Mouse (Mus musculus) forebrain, embryonic 10.5 days (tissue): ENCODE data around the gene Surf2. TPM values are rescaled to one million over a fixed set of nuclear protein-coding genes. Genes with fewer than 3 reads are reported as not detected.

ENCODE experiments used
- DNase-seq: peaks from one replicate; pipeline ENCODE4 v3.0.0-alpha.2; 2017; ENCODE audit warnings: low spot score; ENCODE audit errors: extremely low spot score
- H3K27ac ChIP-seq: fragments of 300-500 bp; sonication (generic); 2 replicates; pipeline ENCODE4 v1.5.1; 2016; ENCODE audit warnings: mild to moderate bottlenecking
- H3K27me3 ChIP-seq: fragments of 300-500 bp; sonication (generic); 2 replicates; pipeline ENCODE4 v1.6.1; 2016; ENCODE audit warnings: mild to moderate bottlenecking; ENCODE audit not compliant: poor library complexity, severe bottlenecking
- H3K36me3 ChIP-seq: fragments of 300-500 bp; sonication (generic); replicated peaks from 2 replicates; pipeline ENCODE4 v1.6.1; 2016; ENCODE audit warnings: mild to moderate bottlenecking, moderate library complexity
- H3K4me1 ChIP-seq: fragments of 300-500 bp; sonication (generic); 2 replicates; pipeline ENCODE4 v1.6.1; 2016
- H3K4me3 ChIP-seq: fragments of 300-500 bp; sonication (generic); 2 replicates; pipeline ENCODE4 v1.5.1; 2016; ENCODE audit warnings: mild to moderate bottlenecking, moderate library complexity
- H3K9me3 ChIP-seq: fragments of 300-500 bp; sonication (generic); 2 replicates; pipeline ENCODE4 v1.6.1; 2016; ENCODE audit warnings: mild to moderate bottlenecking, moderate library complexity
- WGBS: fragments of 180-500 bp; shearing (Covaris S2); methylation state at CpG from one replicate; pipeline ENCODE4 v1.1.7; 2016; 5-methylcytosine and 5-hydroxymethylcytosine counted together
- polyA plus RNA-seq: library from polyadenylated mRNA; unstranded; fragments of >200 nt; fragmentation: Nextera tagmentation; extraction: Ambion mirVana; gene quantifications from 2 replicates; pipeline ENCODE4 v1.2.1, GENCODE M21; 2016

Gene Surf2
- polyA plus RNA-seq, 1 experiment from 2014 or later = 55.1 TPM

GRCm38 (mm10) chr2:26952866-26953265 lies 36.7 kb downstream of the Surf2 start:
- H3K27ac ChIP-seq = no peak overlapping the region
- no peak for DNase-seq
- peaks cover 93% of the 10 kb centered on the region for H3K36me3 ChIP-seq
- no peaks in the 10 kb centered on the region for H3K9me3 ChIP-seq
- no peaks in the 10 kb centered on the region for H3K4me1 ChIP-seq
- 93% methylated on average over 8 of the region's 8 CpGs for WGBS
- no peaks in the 10 kb centered on the region for H3K27me3 ChIP-seq
- no peak overlapping the region for H3K4me3 ChIP-seq

DNA sequence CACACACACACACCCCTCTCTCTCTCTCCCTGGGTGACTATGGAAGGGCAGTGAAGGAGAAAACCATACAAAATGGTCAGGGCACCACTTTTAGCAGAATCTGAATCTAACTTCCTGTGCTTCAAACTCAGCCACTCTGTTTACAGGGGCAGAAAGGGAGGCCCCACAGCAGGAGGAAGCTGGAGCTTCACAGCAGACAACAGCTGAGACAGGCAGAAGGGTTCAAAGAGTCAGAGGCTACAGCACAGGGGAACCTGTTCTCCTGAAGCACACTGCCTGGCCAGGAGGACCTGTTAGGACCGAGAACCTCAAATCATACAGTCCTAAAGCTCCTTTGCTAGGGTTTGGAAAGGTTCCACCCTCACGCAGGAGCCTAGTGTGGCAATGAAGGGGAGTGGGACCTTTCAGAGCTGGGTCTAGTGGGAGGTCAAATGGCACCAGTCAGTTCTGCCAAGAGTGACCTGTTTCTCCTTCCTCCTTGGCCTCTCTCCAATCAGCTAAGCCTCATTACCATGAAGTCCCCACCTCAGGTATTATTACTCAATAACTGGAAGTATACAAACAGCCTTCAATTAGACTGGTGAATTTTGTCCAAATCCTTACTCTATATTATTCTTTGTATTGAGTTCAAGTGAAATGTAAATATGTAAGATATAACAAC lies 38.7 kb downstream of the Surf2 start:
- 91% methylated on average over 2 of the region's 2 CpGs for WGBS
- no peak overlapping the region for H3K4me3 ChIP-seq
- no peaks in the 10 kb centered on the region for H3K9me3 ChIP-seq
- H3K27ac ChIP-seq = no peak overlapping the region
- H3K4me1 ChIP-seq = no peaks in the 10 kb centered on the region
- peaks cover 96% of the 10 kb centered on the region for H3K36me3 ChIP-seq
- no peaks in the 10 kb centered on the region for H3K27me3 ChIP-seq
- DNase-seq = no peak

DNA sequence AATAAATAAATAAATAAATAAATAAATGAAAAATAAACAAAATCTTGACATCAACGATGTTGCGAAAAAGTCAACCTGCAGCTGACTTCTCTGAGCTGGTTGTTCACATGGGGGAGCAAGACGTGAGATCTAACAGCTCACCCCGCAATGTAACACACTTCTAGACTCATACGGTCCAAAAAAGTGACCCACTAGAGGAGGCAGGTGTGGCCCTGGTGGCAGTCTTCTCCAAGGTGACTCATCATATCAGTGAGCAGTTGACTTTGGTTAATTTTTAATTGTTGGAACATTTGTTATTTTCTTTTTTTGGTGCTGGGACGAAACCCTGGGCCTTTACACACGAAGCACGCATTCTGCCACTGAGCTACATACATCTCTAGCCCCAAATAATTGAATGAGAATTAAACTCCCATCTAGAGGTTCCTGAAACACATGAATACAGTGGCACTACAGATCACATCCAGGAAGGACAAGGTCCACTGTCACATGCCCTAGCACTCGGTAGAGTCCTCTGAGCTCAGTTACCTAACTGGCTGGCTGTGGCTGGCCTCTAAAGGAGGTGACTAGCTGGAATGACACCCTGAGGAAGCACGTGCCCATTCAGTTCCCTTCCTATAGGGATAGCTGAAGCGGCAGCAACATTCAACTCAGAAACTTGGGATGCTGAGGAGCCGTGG lies 40.8 kb downstream of the Surf2 start:
- Histone ChIP-seq H3K9me3 (no peaks in the 10 kb centered on the region), H3K36me3 (peaks cover 96% of the 10 kb centered on the region), H3K27ac (no peak overlapping the region), H3K27me3 (no peaks in the 10 kb centered on the region), H3K4me3 (no peak overlapping the region), H3K4me1 (peaks cover 6% of the 10 kb centered on the region; the same call in 1 of the 2 replicates)
- DNase-seq = no peak
- 93% methylated on average over 12 of the region's 12 CpGs for WGBS

GRCm38 (mm10) chr2:26957488-26957859 lies 41.3 kb downstream of the Surf2 start:
- H3K4me3 ChIP-seq = no peak overlapping the region
- no peaks in the 10 kb centered on the region for H3K27me3 ChIP-seq
- no peaks in the 10 kb centered on the region for H3K9me3 ChIP-seq
- 96% methylated on average over 2 of the region's 2 CpGs for WGBS
- H3K36me3 ChIP-seq = peaks cover 96% of the 10 kb centered on the region
- peaks cover 9% of the 10 kb centered on the region; the same call in 1 of the 2 replicates for H3K4me1 ChIP-seq
- no peak for DNase-seq
- H3K27ac ChIP-seq = no peak overlapping the region

DNA sequence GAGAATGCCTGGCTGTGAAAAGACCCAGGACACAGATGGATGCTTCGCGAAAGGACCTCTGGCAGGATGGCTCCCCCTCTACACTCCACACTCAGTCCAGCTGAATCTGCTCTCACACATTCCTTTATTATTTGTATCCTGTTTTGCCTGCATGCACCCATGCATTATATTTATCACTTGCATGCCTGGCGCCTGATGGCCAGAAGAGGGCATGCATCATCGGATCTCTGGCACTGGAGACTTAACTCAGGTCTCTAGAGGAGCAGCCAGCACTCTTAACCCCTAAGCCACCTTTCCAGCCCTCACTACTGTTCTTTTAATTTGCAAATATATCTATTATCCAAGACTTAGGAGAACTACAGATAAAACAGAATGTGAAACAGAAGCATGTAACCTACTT lies 44.6 kb downstream of the Surf2 start:
- no peaks in the 10 kb centered on the region for H3K9me3 ChIP-seq
- H3K27me3 ChIP-seq = no peaks in the 10 kb centered on the region
- no peak overlapping the region for H3K27ac ChIP-seq
- DNase-seq = no peak
- no peak overlapping the region for H3K4me3 ChIP-seq
- H3K4me1 ChIP-seq = peaks cover 29% of the 10 kb centered on the region
- H3K36me3 ChIP-seq = peaks cover 64% of the 10 kb centered on the region
- 85% methylated on average over 4 of the region's 4 CpGs for WGBS

GRCm38 (mm10) chr2:26963923-26964723 lies 48.0 kb downstream of the Surf2 start, which contains the start of gene Rexo4:
Gene Rexo4, minus strand, starts transcription at chr2:26964386.
- H3K4me1 ChIP-seq = peaks cover 29% of the 10 kb centered on the region
- under 1% methylated on average over 50 of the region's 50 CpGs for WGBS
- DNase-seq = peak; percentile 93
- peaks cover 9% of the 10 kb centered on the region; the same call in 1 of the 2 replicates for H3K9me3 ChIP-seq
- H3K27ac ChIP-seq = peak within 1 kb of the TSS; percentile 97
- peak within 1 kb of the TSS; percentile 81 for H3K4me3 ChIP-seq
- H3K27me3 ChIP-seq = no peaks in the 10 kb centered on the region
- peaks cover 32% of the 10 kb centered on the region for H3K36me3 ChIP-seq

- 21% methylated on average over 14 of the region's 14 CpGs for WGBS
- Histone ChIP-seq H3K4me3 (peak overlapping the region; percentile 81), H3K36me3 (peaks cover 27% of the 10 kb centered on the region), H3K4me1 (peaks cover 29% of the 10 kb centered on the region), H3K27me3 (no peaks in the 10 kb centered on the region), H3K27ac (peak overlapping the region; percentile 97), H3K9me3 (peaks cover 9% of the 10 kb centered on the region; the same call in 1 of the 2 replicates)
- no peak for DNase-seq
Measured at GRCm38 (mm10) chr2:26964724-26965370, 48.7 kb downstream of the Surf2 start.

- Histone ChIP-seq H3K4me1 (peaks cover 27% of the 10 kb centered on the region), H3K4me3 (no peak overlapping the region), H3K27me3 (no peaks in the 10 kb centered on the region), H3K27ac (no peak overlapping the region), H3K36me3 (peaks cover 3% of the 10 kb centered on the region), H3K9me3 (peaks cover 9% of the 10 kb centered on the region; the same call in 1 of the 2 replicates)
- no peak for DNase-seq
- WGBS = 83% methylated on average over 2 of the region's 2 CpGs
Measured at GRCm38 (mm10) chr2:26967262-26967661, 51.1 kb downstream of the Surf2 start.

Other genes with a start within 250 kb of the Surf2 start
- not detected in 2 replicates for gene Lcn4, start 245.1 kb upstream of the Surf2 start, polyA plus RNA-seq
- gene Abo, start 51.4 kb upstream of the Surf2 start, polyA plus RNA-seq = not detected in 2 replicates
- gene Surf6, start 13.5 kb upstream of the Surf2 start, polyA plus RNA-seq = 34.4 and 37.1 TPM in 2 replicates
- 112 and 118 TPM in 2 replicates for gene Med22, start 5.7 kb upstream of the Surf2 start, polyA plus RNA-seq
- gene Rpl7a, start 5.6 kb upstream of the Surf2 start, polyA plus RNA-seq = 735 and 753 TPM in 2 replicates
- 46.0 and 47.3 TPM in 2 replicates for gene Surf1, start 163 bp downstream of the Surf2 start, polyA plus RNA-seq
- gene Surf4, start 17.6 kb downstream of the Surf2 start, polyA plus RNA-seq = 155 TPM in 2 replicates
- 0.07 and 0.09 TPM in 2 replicates for gene Stkld1, start 17.7 kb downstream of the Surf2 start, polyA plus RNA-seq
- gene Rexo4, start 48.0 kb downstream of the Surf2 start, polyA plus RNA-seq = 57.1 and 59.0 TPM in 2 replicates
- gene Adamts13, start 57.0 kb downstream of the Surf2 start, polyA plus RNA-seq = not detected in 2 replicates
- gene Cacfd1, start 93.6 kb downstream of the Surf2 start, polyA plus RNA-seq = 101 and 103 TPM in 2 replicates
- 1.6 and 2.1 TPM in 2 replicates for gene Slc2a6, start 111.6 kb downstream of the Surf2 start, polyA plus RNA-seq
- not detected in 2 replicates for gene Mymk, start 155.8 kb downstream of the Surf2 start, polyA plus RNA-seq
- 3.8 and 5.3 TPM in 2 replicates for gene Adamtsl2, start 163.0 kb downstream of the Surf2 start, polyA plus RNA-seq
- 0.05 and 0.16 TPM in 2 replicates for gene Fam163b, start 226.1 kb downstream of the Surf2 start, polyA plus RNA-seq
- not detected in 2 replicates for gene Dbh, start 248.9 kb downstream of the Surf2 start, polyA plus RNA-seq